Mouse (Mus musculus): ENCODE measurements at regions not wholly inside any gene's neighbourhood (a gene's known extent, or its start where the extent isn't known, plus 50 kb on each side); places are given as distances from the start of the nearest gene placed in this dataset.
A peak's percentile ranks its signal among the peaks of the same experiment; 100 is the strongest.

GRCm38 (mm10) chr5:80326986-80327385 is 693.0 kb upstream of the Adgrl3 start:
- WGBS, result 87% methylated on average over 1 of the region's 1 CpGs
- no peaks in the 10 kb centered on the region for H3K27me3 ChIP-seq
- no peak overlapping the region for H3K27ac ChIP-seq
- no peak for ATAC-seq
- no peaks in the 10 kb centered on the region for H3K36me3 ChIP-seq (ENCODE audit: poor library complexity, severe bottlenecking)
- no peak overlapping the region for H3K4me2 ChIP-seq
- H3K4me3 ChIP-seq, result no peak overlapping the region
- H3K4me1 ChIP-seq, result no peaks in the 10 kb centered on the region
- no peaks in the 10 kb centered on the region for H3K9me3 ChIP-seq (replicated peaks)
- no peak overlapping the region for H3K9ac ChIP-seq

GRCm38 (mm10) chr5:80345155-80345554 is 674.8 kb upstream of the Adgrl3 start:
- H3K9me3 ChIP-seq (replicated peaks), result no peaks in the 10 kb centered on the region
- H3K27me3 ChIP-seq, result no peaks in the 10 kb centered on the region
- 84% methylated on average over 4 of the region's 4 CpGs for WGBS
- no peak overlapping the region for H3K4me2 ChIP-seq
- H3K4me3 ChIP-seq, result no peak overlapping the region
- ATAC-seq, result no peak
- H3K27ac ChIP-seq, result no peak overlapping the region
- H3K9ac ChIP-seq, result no peak overlapping the region
- no peaks in the 10 kb centered on the region for H3K4me1 ChIP-seq
- H3K36me3 ChIP-seq (ENCODE audit: poor library complexity, severe bottlenecking), result no peaks in the 10 kb centered on the region

- ATAC-seq, result no peak
- Histone ChIP-seq H3K4me3 (no peak overlapping the region), H3K27me3 (no peaks in the 10 kb centered on the region), H3K9me3 (replicated peaks) (no peaks in the 10 kb centered on the region), H3K4me1 (no peaks in the 10 kb centered on the region), H3K27ac (no peak overlapping the region), H3K4me2 (no peak overlapping the region), H3K9ac (no peak overlapping the region), H3K36me3 (ENCODE audit: poor library complexity, severe bottlenecking) (no peaks in the 10 kb centered on the region)
- WGBS, result 96% methylated on average over 1 of the region's 1 CpGs
Observed at GRCm38 (mm10) chr5:80358271-80358670, 661.7 kb upstream of the Adgrl3 start.

- 15% methylated on average over 3 of the region's 3 CpGs for WGBS
- no peak overlapping the region for H3K27ac ChIP-seq
- no peaks in the 10 kb centered on the region for H3K4me1 ChIP-seq
- peak; percentile 93 for ATAC-seq
- H3K4me3 ChIP-seq, result no peak overlapping the region
- H3K9me3 ChIP-seq (replicated peaks), result no peaks in the 10 kb centered on the region
- no peak overlapping the region for H3K9ac ChIP-seq
- no peak overlapping the region for H3K4me2 ChIP-seq
- H3K36me3 ChIP-seq (ENCODE audit: poor library complexity, severe bottlenecking), result no peaks in the 10 kb centered on the region
- no peaks in the 10 kb centered on the region for H3K27me3 ChIP-seq
Observed at GRCm38 (mm10) chr5:80393656-80394055, 626.3 kb upstream of the Adgrl3 start.

- Histone ChIP-seq H3K9ac (no peak overlapping the region), H3K4me1 (no peaks in the 10 kb centered on the region), H3K9me3 (replicated peaks) (no peaks in the 10 kb centered on the region), H3K27ac (no peak overlapping the region), H3K4me3 (no peak overlapping the region), H3K27me3 (no peaks in the 10 kb centered on the region), H3K36me3 (ENCODE audit: poor library complexity, severe bottlenecking) (no peaks in the 10 kb centered on the region), H3K4me2 (no peak overlapping the region)
- no peak for ATAC-seq
Observed at GRCm38 (mm10) chr5:80402666-80403065, 617.3 kb upstream of the Adgrl3 start.

- no peak for ATAC-seq
- Histone ChIP-seq H3K4me1 (no peaks in the 10 kb centered on the region), H3K36me3 (ENCODE audit: poor library complexity, severe bottlenecking) (no peaks in the 10 kb centered on the region), H3K27me3 (no peaks in the 10 kb centered on the region), H3K9ac (no peak overlapping the region), H3K27ac (no peak overlapping the region), H3K4me3 (no peak overlapping the region), H3K4me2 (no peak overlapping the region), H3K9me3 (replicated peaks) (no peaks in the 10 kb centered on the region)
- WGBS, result 93% methylated on average over 5 of the region's 5 CpGs
Observed at GRCm38 (mm10) chr5:80416116-80416515, 603.8 kb upstream of the Adgrl3 start.
